In genomic region chr14:79358055-79358454, GRCm38 (mm10) we compare ENCODE assay signal across 26 mouse cellular contexts. TPM values are rescaled to one million over a fixed set of nuclear protein-coding genes. Genes with fewer than 3 reads are reported as not detected.
DNase-seq lines count a peak whose midpoint lies in the region; ATAC-seq and TF ChIP-seq lines count a peak whose summit lies in the region.
"Had no signal": no experiment of that assay in that cellular context is flagged by ENCODE, and none has a peak within 500 bp of the region (broad histone marks: within the 10 kb centered on the region; RNA-seq: fewer than 3 reads in every experiment).

No protein-coding gene starts in this region.

- peak; percentile 38; the same call in 1 of the 2 replicates for TF ChIP-seq EP300 in liver, postnatal 0 days (IDR thresholded peaks at IDR 0.05; ENCODE audit: low read depth)

- H3K36me3 ChIP-seq in G1E (replicated peaks), result peaks cover 69% of the 10 kb centered on the region
- peaks cover 78% of the 10 kb centered on the region for H3K36me3 ChIP-seq in liver, embryonic 12.5 days
- H3K36me3 ChIP-seq in liver, postnatal 0 days (replicated peaks; ENCODE audit: insufficient read depth, low read length), result peaks cover 48% of the 10 kb centered on the region

- H3K9ac ChIP-seq in liver, embryonic 12.5 days, result no peak overlapping the region
- no peak overlapping the region for H3K9ac ChIP-seq in liver, postnatal 0 days (replicated peaks)
- H3K9ac ChIP-seq: forebrain, postnatal 0 days; hindbrain, embryonic 12.5 days; lung, embryonic 14.5 days; midbrain, embryonic 13.5 days; neural tube, embryonic 13.5 days had no signal

- 15% methylated on average over 2 of the region's 2 CpGs for WGBS in liver, embryonic 12.5 days (ENCODE audit: insufficient replicate concordance)
- WGBS in liver, postnatal 0 days (ENCODE audit: insufficient replicate concordance), result 47% methylated on average over 2 of the region's 2 CpGs

- peak; percentile 51 for DNase-seq in G1E (ENCODE audit: low spot score)
- DNase-seq in c-Kit-positive CD71-positive TER-119-positive erythroid progenitor cells, embryonic 14.5 days (ENCODE audit: low spot score), result peak; percentile 27
- no peak for DNase-seq in liver, postnatal 0 days
- no peak for DNase-seq in left cerebral cortex, postnatal 36 days (ENCODE audit: low spot score in 2 of 2)
- DNase-seq in ovary, postnatal 10 days (ENCODE audit: low spot score), result no peak
- no peak for DNase-seq in layer of hippocampus, adult 18-20 months (ENCODE audit: low spot score in 2 of 2)
- DNase-seq: adrenal gland, postnatal 14 days; cerebellum, adult 9-11 months; forebrain, postnatal 0 days; gastrocnemius, postnatal 10 days; heart, postnatal 36 days; kidney, adult 11 months; kidney, postnatal 14 days; lung, embryonic 14.5 days; lung, postnatal 14 days had no signal

- no peak overlapping the region for H3K4me3 ChIP-seq in G1E (ENCODE audit: low read depth, low read length)
- H3K4me3 ChIP-seq in liver, embryonic 12.5 days, result no peak overlapping the region
- no peak overlapping the region for H3K4me3 ChIP-seq in liver, postnatal 0 days (ENCODE audit: low read depth, low read length)
- H3K4me3 ChIP-seq: erythroblast, embryonic 14.5 days; heart, embryonic 10.5 days; hindbrain, embryonic 12.5 days; layer of hippocampus, adult 2 months; left cerebral cortex, adult 2 months; midbrain, embryonic 13.5 days; neural tube, embryonic 13.5 days had no signal

- no peaks in the 10 kb centered on the region for H3K9me3 ChIP-seq in G1E (replicated peaks)
- no peaks in the 10 kb centered on the region for H3K9me3 ChIP-seq in liver, embryonic 12.5 days (replicated peaks)
- no peaks in the 10 kb centered on the region for H3K9me3 ChIP-seq in liver, postnatal 0 days (ENCODE audit: low read length)
- H3K9me3 ChIP-seq: heart, embryonic 10.5 days; hindbrain, embryonic 12.5 days; midbrain, embryonic 13.5 days; neural tube, embryonic 13.5 days had no signal

- no peak for TF ChIP-seq CTCF in G1E (IDR thresholded peaks at IDR 0.05; ENCODE audit: low read depth, low read length)
- no peak for TF ChIP-seq CTCF in liver, postnatal 0 days (IDR thresholded peaks at IDR 0.05; ENCODE audit: low read depth)

- H3K4me2 ChIP-seq in liver, embryonic 12.5 days, result no peak overlapping the region
- H3K4me2 ChIP-seq in liver, postnatal 0 days (ENCODE audit: low read depth, low read length), result no peak overlapping the region
- H3K4me2 ChIP-seq: hindbrain, embryonic 12.5 days; lung, embryonic 14.5 days; midbrain, embryonic 13.5 days; neural tube, embryonic 13.5 days had no signal

- H3K27ac ChIP-seq in liver, embryonic 12.5 days, result no peak overlapping the region
- H3K27ac ChIP-seq in liver, postnatal 0 days (ENCODE audit: low read depth), result no peak overlapping the region
- H3K27ac ChIP-seq: heart, embryonic 10.5 days; hindbrain, embryonic 12.5 days; hindbrain, postnatal 0 days; layer of hippocampus, adult 2 months; left cerebral cortex, adult 2 months; midbrain, embryonic 13.5 days; neural tube, embryonic 13.5 days had no signal

- no peaks in the 10 kb centered on the region for H3K27me3 ChIP-seq in G1E (ENCODE audit: insufficient read depth, low read length)
- H3K27me3 ChIP-seq in liver, embryonic 12.5 days (replicated peaks), result no peaks in the 10 kb centered on the region
- H3K27me3 ChIP-seq in liver, postnatal 0 days (ENCODE audit: insufficient read depth, low read length), result no peaks in the 10 kb centered on the region
- H3K27me3 ChIP-seq: hindbrain, embryonic 12.5 days; midbrain, embryonic 13.5 days; neural tube, embryonic 13.5 days; Patski had no signal

- H3K4me1 ChIP-seq in G1E (ENCODE audit: insufficient read depth, low read depth, low read length), result peaks cover 40% of the 10 kb centered on the region
- H3K4me1 ChIP-seq in liver, embryonic 12.5 days, result peaks cover 21% of the 10 kb centered on the region
- no peaks in the 10 kb centered on the region for H3K4me1 ChIP-seq in liver, postnatal 0 days (ENCODE audit: insufficient read depth)
- H3K4me1 ChIP-seq: heart, embryonic 10.5 days; hindbrain, embryonic 12.5 days; midbrain, embryonic 13.5 days; neural tube, embryonic 13.5 days had no signal

- ATAC-seq in G1E (ENCODE audit: extremely low read depth, insufficient number of reproducible peaks, low FRiP score, poor library complexity, severe bottlenecking), result peak; percentile 99
- peak; percentile 89 for ATAC-seq in liver, embryonic 12.5 days
- no peak for ATAC-seq in liver, postnatal 0 days
- ATAC-seq in CD4-positive, CD25-positive, alpha-beta regulatory T cell, adult 4 months, result no peak
- ATAC-seq: forebrain, postnatal 0 days; hindbrain, postnatal 0 days; midbrain, embryonic 13.5 days; Patski had no signal

- intact Hi-C loops in left cerebral cortex, postnatal 36 days (cut with DNase I), result no loop called here

RNA-seq across cellular contexts. Expression of gene Naa16, which starts 32.5 kb away (rescaled TPM):
- total RNA-seq in G1E (2014; fragmentation: Nextera tagmentation) (62.5 and 72.7 TPM in 2 replicates), G1E (2017) (26.2 and 29.6 TPM in 2 replicates)
- 23.8 and 34.4 TPM in 2 replicates for polyA plus RNA-seq in G1E (2012)
- 42.0 and 45.5 TPM in 2 replicates for polyA plus RNA-seq in liver, embryonic 12.5 days (2016; fragmentation: Nextera tagmentation; extraction: Ambion mirVana)
- 17.5 and 17.6 TPM in 2 replicates for polyA plus RNA-seq in liver, postnatal 0 days (2015; fragmentation: Nextera tagmentation; extraction: Ambion mirVana)
- 10 to 100 TPM in 1 of 2 experiments, 1 to 10 TPM in 1; 9.9 to 17.6 TPM for total RNA-seq in left cerebral cortex, postnatal 36 days (2021)
- total RNA-seq in layer of hippocampus, adult 18-20 months (2021), result 10 to 100 TPM; 12.4 to 13.8 TPM
- 10 to 100 TPM; 53.6 to 54.4 TPM for polyA plus RNA-seq in CD4-positive, CD25-positive, alpha-beta regulatory T cell, adult 4 months (2017; shearing (Covaris generic))

RNA-seq across cellular contexts. Expression of gene Mtrf1, which starts 39.5 kb away (rescaled TPM):
- total RNA-seq in G1E (2014; fragmentation: Nextera tagmentation) (18.4 and 19.8 TPM in 2 replicates), G1E (2017) (22.1 and 24.9 TPM in 2 replicates)
- polyA plus RNA-seq in G1E (2012), result 0.41 and 0.50 TPM in 2 replicates
- polyA plus RNA-seq in liver, embryonic 12.5 days (2016; fragmentation: Nextera tagmentation; extraction: Ambion mirVana), result 6.7 and 7.3 TPM in 2 replicates
- 5.4 and 5.6 TPM in 2 replicates for polyA plus RNA-seq in liver, postnatal 0 days (2015; fragmentation: Nextera tagmentation; extraction: Ambion mirVana)
- total RNA-seq in left cerebral cortex, postnatal 36 days (2021), result 1 to 10 TPM; 5.1 to 5.5 TPM
- 1 to 10 TPM; 5.5 to 6.8 TPM for total RNA-seq in layer of hippocampus, adult 18-20 months (2021)
- 1 to 10 TPM; 4.3 to 6.0 TPM for polyA plus RNA-seq in CD4-positive, CD25-positive, alpha-beta regulatory T cell, adult 4 months (2017; shearing (Covaris generic))
- polyA plus RNA-seq: erythroblast, embryonic 14.5 days had no signal

RNA-seq across cellular contexts. Expression of gene Rgcc, which starts 56.6 kb away (rescaled TPM):
- total RNA-seq in G1E (2014; fragmentation: Nextera tagmentation), result not detected in 2 replicates
- not detected in 2 replicates for total RNA-seq in G1E (2017)
- 0.07 TPM in 1 of 2 replicates, not detected in the other for polyA plus RNA-seq in G1E (2012)
- 302 and 307 TPM in 2 replicates for polyA plus RNA-seq in liver, embryonic 12.5 days (2016; fragmentation: Nextera tagmentation; extraction: Ambion mirVana)
- polyA plus RNA-seq in liver, postnatal 0 days (2015; fragmentation: Nextera tagmentation; extraction: Ambion mirVana), result 98.4 and 102 TPM in 2 replicates
- total RNA-seq in left cerebral cortex, postnatal 36 days (2021), result 10 to 100 TPM; 30.1 to 39.0 TPM
- 10 to 100 TPM; 41.4 to 42.2 TPM for total RNA-seq in layer of hippocampus, adult 18-20 months (2021)
- 10 to 100 TPM; 20.3 to 29.3 TPM for polyA plus RNA-seq in CD4-positive, CD25-positive, alpha-beta regulatory T cell, adult 4 months (2017; shearing (Covaris generic))

Comparison
In these comparisons a context has a peak if more than half of its experiments do, and no peak if none do; other contexts are left out.
1. ATAC-seq: peak in G1E (single experiment) and liver, embryonic 12.5 days (single experiment); none in liver, postnatal 0 days (single experiment) and CD4-positive, CD25-positive, alpha-beta regulatory T cell, adult 4 months (single experiment).
2. DNase-seq: peak in G1E (single experiment) and c-Kit-positive CD71-positive TER-119-positive erythroid progenitor cells, embryonic 14.5 days (single experiment); none in liver, postnatal 0 days (single experiment), left cerebral cortex, postnatal 36 days (0 of 2), ovary, postnatal 10 days (single experiment) and layer of hippocampus, adult 18-20 months (0 of 2).
3. RNA of gene Rgcc, which starts 56.6 kb away (polyA plus RNA-seq): 302 to 307 TPM in liver, embryonic 12.5 days, 98.4 to 102 TPM in liver, postnatal 0 days and 20.3 to 29.3 TPM in CD4-positive, CD25-positive, alpha-beta regulatory T cell, adult 4 months; 0.07 TPM in G1E; every median in the first group is over 10 times any median in the second.